Mouse (Mus musculus) G1E (cell line): Measurements from ENCODE around the gene Snx25. TPM values are rescaled to one million over a fixed set of nuclear protein-coding genes. Genes with fewer than 3 reads are reported as not detected.

Experiments
- ATAC-seq: 2 replicates; pipeline ENCODE4 v1.8.0; 2016; ENCODE audit warnings: mild to moderate bottlenecking; ENCODE audit not compliant: insufficient number of reproducible peaks, poor library complexity, low FRiP score, severe bottlenecking; ENCODE audit errors: extremely low read depth
- DNase-seq: peaks from one replicate; pipeline ENCODE4 v3.0.0; 2012; ENCODE audit warnings: low spot score
- H3K27me3 ChIP-seq: 2 replicates; pipeline ENCODE4 v1.6.1; 2012; ENCODE audit warnings: mild to moderate bottlenecking, low read length, inconsistent platforms; ENCODE audit not compliant: insufficient read depth
- H3K36me3 ChIP-seq: replicated peaks from 2 replicates; pipeline ENCODE3; 2012; ENCODE audit warnings: mild to moderate bottlenecking, inconsistent platforms
- H3K4me1 ChIP-seq: 2 replicates; pipeline ENCODE4 v1.6.1; 2012; ENCODE audit warnings: low read depth, low read length, inconsistent platforms, mixed read lengths; ENCODE audit not compliant: insufficient read depth
- H3K4me3 ChIP-seq: 2 replicates; pipeline ENCODE4 v1.5.1; 2012; ENCODE audit warnings: low read depth, mild to moderate bottlenecking, inconsistent platforms, low read length, moderate library complexity, mixed read lengths
- H3K9me3 ChIP-seq: replicated peaks from 2 replicates; pipeline ENCODE4 v1.6.1; 2012; ENCODE audit warnings: inconsistent platforms
- CTCF ChIP-seq: IDR thresholded peaks from 2 replicates; pipeline ENCODE4 v1.5.1; 2012; ENCODE audit warnings: low read depth, low read length, inconsistent platforms, mixed read lengths
- GATA1 ChIP-seq: IDR thresholded peaks from 2 replicates; pipeline ENCODE4 v1.6.1; 2012; ENCODE audit warnings: borderline replicate concordance, low read length, inconsistent platforms, mixed read lengths
- GATA2 ChIP-seq: IDR thresholded peaks from 2 replicates; pipeline ENCODE4 v1.6.1; 2012; ENCODE audit warnings: low read depth, low read length, inconsistent platforms, borderline replicate concordance
- POLR2AphosphoS5 ChIP-seq: IDR thresholded peaks from 2 replicates; pipeline ENCODE4 v1.6.1; 2012; ENCODE audit warnings: low read depth, low read length, inconsistent platforms; ENCODE audit not compliant: insufficient replicate concordance
- TAL1 ChIP-seq: conservative IDR thresholded peaks from 2 replicates; pipeline ENCODE4 v1.6.1; 2012; ENCODE audit warnings: low read depth, low read length, inconsistent platforms, mixed read lengths
- polyA plus RNA-seq: library from polyadenylated mRNA; stranded (reverse); fragments of >175 nt; gene quantifications from 2 replicates; pipeline ENCODE4 v1.2.3, GENCODE M21; 2012
- total RNA-seq, 2 experiments: library from RNA; stranded (forward) in 1 of 2; stranded (reverse) in 1 of 2; fragments of 200-1000 nt in 1 of 2; fragments of >200 nt in 1 of 2; fragmentation: Nextera tagmentation in 1 of 2; gene quantifications; 2 replicates each; pipeline ENCODE4 v1.2.3; 2014 to 2017

Snx25 gene
- total and polyA plus RNA-seq, 3 experiments: 13.3 to 38.8 (median 17.4) TPM

- TF ChIP-seq POLR2AphosphoS5 (no peak), GATA1 (no peak), CTCF (no peak), TAL1 (no peak), GATA2 (no peak)
- ATAC-seq: no peak
- H3K4me3 ChIP-seq: no peak overlapping the region
- no peaks in the 10 kb centered on the region for H3K9me3 ChIP-seq
- H3K36me3 ChIP-seq: peaks cover 59% of the 10 kb centered on the region
- no peaks in the 10 kb centered on the region for H3K27me3 ChIP-seq
- H3K4me1 ChIP-seq: no peaks in the 10 kb centered on the region
- no peak for DNase-seq
Observed at GRCm38 (mm10) chr8:46081030-46081429, 70.9 kb downstream of the Snx25 start.

GRCm38 (mm10) chr8:46078866-46079265 is 73.1 kb downstream of the Snx25 start:
- ATAC-seq: no peak
- no peak overlapping the region for H3K4me3 ChIP-seq
- no peaks in the 10 kb centered on the region for H3K9me3 ChIP-seq
- TF ChIP-seq POLR2AphosphoS5: no peak
- no peak for TF ChIP-seq TAL1
- TF ChIP-seq GATA1: no peak
- TF ChIP-seq CTCF: no peak
- no peak for TF ChIP-seq GATA2
- no peaks in the 10 kb centered on the region for H3K27me3 ChIP-seq
- no peaks in the 10 kb centered on the region for H3K4me1 ChIP-seq
- DNase-seq: no peak
- peaks cover 65% of the 10 kb centered on the region for H3K36me3 ChIP-seq

GRCm38 (mm10) chr8:46075223-46075622 is 76.7 kb downstream of the Snx25 start:
- ATAC-seq: no peak
- TF ChIP-seq GATA2 (no peak), POLR2AphosphoS5 (no peak), CTCF (no peak), GATA1 (no peak), TAL1 (no peak)

DNA sequence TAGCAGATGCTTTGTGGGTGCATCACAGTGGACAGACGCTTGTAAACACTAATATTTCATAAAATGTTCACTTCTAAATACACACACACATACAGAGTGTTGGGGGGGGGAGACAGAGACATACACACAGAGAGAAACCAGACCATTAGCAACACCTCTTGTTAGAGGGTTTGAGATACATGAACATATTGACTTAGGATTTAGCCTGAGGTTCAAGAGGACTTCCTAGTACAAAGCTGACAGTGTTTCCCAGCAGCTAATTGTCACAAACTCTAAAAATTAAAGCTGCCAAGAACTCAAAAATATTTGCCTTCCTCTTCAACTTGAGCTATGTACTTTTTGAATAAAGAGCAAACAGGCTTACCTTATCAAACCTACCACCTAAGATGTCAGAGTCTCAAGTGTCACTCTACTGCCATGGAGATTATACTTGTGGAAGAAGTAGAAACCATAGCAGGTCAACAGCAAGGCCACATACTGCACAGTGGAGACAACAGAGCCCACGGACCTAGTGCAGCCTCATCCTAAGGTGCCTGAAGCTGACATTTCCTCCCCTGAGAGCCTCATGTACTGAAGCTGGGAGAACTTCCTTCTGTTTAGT is 78.3 kb downstream of the Snx25 start:
- H3K27me3 ChIP-seq: no peaks in the 10 kb centered on the region
- H3K4me3 ChIP-seq: no peak overlapping the region
- ATAC-seq: no peak
- no peak for TF ChIP-seq TAL1
- no peaks in the 10 kb centered on the region for H3K4me1 ChIP-seq
- DNase-seq: no peak
- no peaks in the 10 kb centered on the region for H3K9me3 ChIP-seq
- peaks cover 61% of the 10 kb centered on the region for H3K36me3 ChIP-seq

More at GRCm38 (mm10) chr8:46075223-46075622, 76.7 kb downstream of the Snx25 start:
- H3K4me3 ChIP-seq: no peak overlapping the region
- no peak for DNase-seq
- no peaks in the 10 kb centered on the region for H3K9me3 ChIP-seq
- peaks cover 70% of the 10 kb centered on the region for H3K36me3 ChIP-seq
- no peaks in the 10 kb centered on the region for H3K4me1 ChIP-seq
- H3K27me3 ChIP-seq: no peaks in the 10 kb centered on the region

- no peak for DNase-seq
- Histone ChIP-seq H3K36me3 (peaks cover 62% of the 10 kb centered on the region), H3K9me3 (no peaks in the 10 kb centered on the region), H3K27me3 (no peaks in the 10 kb centered on the region), H3K4me3 (no peak overlapping the region), H3K4me1 (no peaks in the 10 kb centered on the region)
- ATAC-seq: no peak
- no peak for TF ChIP-seq CTCF
- no peak for TF ChIP-seq TAL1
Observed at GRCm38 (mm10) chr8:46072798-46073197, 79.2 kb downstream of the Snx25 start.

GRCm38 (mm10) chr8:46040260-46040659 is 111.7 kb downstream of the Snx25 start:
- no peaks in the 10 kb centered on the region for H3K9me3 ChIP-seq
- ATAC-seq: no peak
- H3K4me3 ChIP-seq: no peak overlapping the region
- DNase-seq: no peak
- peaks cover 86% of the 10 kb centered on the region for H3K36me3 ChIP-seq
- no peak for TF ChIP-seq GATA1
- TF ChIP-seq TAL1: no peak
- no peak for TF ChIP-seq POLR2AphosphoS5
- no peak for TF ChIP-seq CTCF
- TF ChIP-seq GATA2: no peak
- no peaks in the 10 kb centered on the region for H3K4me1 ChIP-seq
- no peaks in the 10 kb centered on the region for H3K27me3 ChIP-seq

DNA sequence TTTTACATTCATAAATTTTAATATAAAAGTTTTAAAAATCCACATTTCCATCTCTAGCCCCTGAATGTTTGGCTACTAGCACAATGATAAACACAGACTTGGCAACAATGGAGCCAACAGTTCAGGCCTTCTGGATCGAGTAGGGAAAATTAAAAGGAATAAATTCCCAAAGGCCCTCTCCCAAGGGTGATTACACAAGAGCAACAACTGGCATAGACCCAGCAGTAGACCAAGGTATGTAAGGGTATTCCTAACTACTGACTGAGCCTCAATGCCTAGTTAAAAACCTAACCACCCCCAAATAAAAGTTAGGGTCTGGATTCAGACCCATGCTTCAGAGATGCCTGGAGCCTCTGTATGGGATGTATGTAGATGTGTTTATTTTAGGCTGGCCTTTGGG is 112.3 kb downstream of the Snx25 start:
- no peaks in the 10 kb centered on the region for H3K9me3 ChIP-seq
- peaks cover 86% of the 10 kb centered on the region for H3K36me3 ChIP-seq
- DNase-seq (no peak), ATAC-seq (no peak)
- no peak overlapping the region for H3K4me3 ChIP-seq
- H3K27me3 ChIP-seq: no peaks in the 10 kb centered on the region
- TF ChIP-seq TAL1 (no peak), GATA2 (no peak), POLR2AphosphoS5 (no peak), CTCF (no peak), GATA1 (no peak)
- no peaks in the 10 kb centered on the region for H3K4me1 ChIP-seq
